Mouse (Mus musculus) bone marrow macrophage, adult 2 months (primary cell): ENCODE results near the gene Apol10b.

ENCODE experiments used
- CTCF ChIP-seq: IDR thresholded peaks from 2 replicates; pipeline ENCODE4 v1.5.1; 2012; ENCODE audit warnings: low read depth, mild to moderate bottlenecking, low read length, moderate library complexity
- POLR2A ChIP-seq: IDR thresholded peaks from 2 replicates; pipeline ENCODE4 v1.6.1; 2012; ENCODE audit warnings: mild to moderate bottlenecking, low read depth, low read length, borderline replicate concordance

GRCm38 (mm10) chr15:77606069-77606468 is 10.1 kb upstream of the Apol10b start:
- TF ChIP-seq CTCF = no peak
- TF ChIP-seq POLR2A = no peak
